Mouse (Mus musculus) C2C12 (cell line): ENCODE data around the gene Tmem131.

Experiments
- CEBPB ChIP-seq: IDR thresholded peaks from one replicate; pipeline ENCODE4 v1.6.1; 2011; ENCODE audit warnings: low read depth, mild to moderate bottlenecking, control low read depth, moderate library complexity
- CTCF ChIP-seq: IDR thresholded peaks from one replicate; pipeline ENCODE4 v1.5.1; 2011; ENCODE audit not compliant: control insufficient read depth, insufficient read depth, insufficient read length
- MAX ChIP-seq: IDR thresholded peaks from one replicate; pipeline ENCODE4 v1.6.1; 2011; ENCODE audit warnings: mild to moderate bottlenecking, control low read depth
- MYOG ChIP-seq: IDR thresholded peaks from one replicate; pipeline ENCODE4 v1.6.1; 2011; ENCODE audit not compliant: control insufficient read depth, insufficient read length; ENCODE audit errors: extremely low read depth
- USF1 ChIP-seq: IDR thresholded peaks from one replicate; pipeline ENCODE4 v1.6.1; 2011; ENCODE audit warnings: low read depth, mild to moderate bottlenecking, control low read depth, moderate library complexity

DNA sequence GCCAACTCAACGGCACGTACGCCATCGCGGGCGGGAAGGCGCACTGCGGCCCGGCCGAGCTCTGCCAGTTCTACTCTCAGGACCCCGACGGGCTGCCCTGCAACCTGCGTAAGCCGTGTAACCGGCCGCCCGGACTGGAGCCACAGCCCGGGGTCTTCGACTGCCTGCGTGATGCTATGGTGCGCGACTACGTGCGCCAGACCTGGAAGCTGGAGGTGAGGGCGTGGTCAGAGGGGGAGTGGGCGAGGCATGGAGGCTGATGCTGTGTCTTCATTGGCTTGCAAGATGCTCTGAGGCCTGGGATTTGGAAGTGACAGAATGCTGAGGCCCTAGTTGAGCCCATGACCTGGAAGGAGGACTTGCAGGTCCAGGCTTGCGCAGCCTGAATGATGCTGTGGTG lies 172.5 kb downstream of the Tmem131 start:
- no peak for TF ChIP-seq CEBPB
- no peak for TF ChIP-seq CTCF
- TF ChIP-seq MYOG: no peak
- TF ChIP-seq USF1: no peak
- no peak for TF ChIP-seq MAX
